Mouse (Mus musculus): ENCODE measurements around the gene Nrxn3.

GRCm38 (mm10) chr12:89369939-89370338, 647.3 kb downstream of the Nrxn3 start:
- no peak for TF ChIP-seq POLR2A (IDR thresholded peaks at IDR 0.05; ENCODE audit: borderline replicate concordance, control insufficient read depth, low read depth, low read length)
- no peak for TF ChIP-seq CTCF (IDR thresholded peaks at IDR 0.05; ENCODE audit: control insufficient read depth, insufficient read depth, low read length)
